Mouse (Mus musculus) right cerebral cortex, adult 2 months (tissue): ENCODE data around the gene Slc52a3.

Experiments
- DNase-seq, 2 experiments: peaks; one replicate each; pipeline ENCODE4 v3.0.0; 2021 to 2022; ENCODE audit warnings: low spot score in 2 of 2

The Slc52a3 gene

DNA sequence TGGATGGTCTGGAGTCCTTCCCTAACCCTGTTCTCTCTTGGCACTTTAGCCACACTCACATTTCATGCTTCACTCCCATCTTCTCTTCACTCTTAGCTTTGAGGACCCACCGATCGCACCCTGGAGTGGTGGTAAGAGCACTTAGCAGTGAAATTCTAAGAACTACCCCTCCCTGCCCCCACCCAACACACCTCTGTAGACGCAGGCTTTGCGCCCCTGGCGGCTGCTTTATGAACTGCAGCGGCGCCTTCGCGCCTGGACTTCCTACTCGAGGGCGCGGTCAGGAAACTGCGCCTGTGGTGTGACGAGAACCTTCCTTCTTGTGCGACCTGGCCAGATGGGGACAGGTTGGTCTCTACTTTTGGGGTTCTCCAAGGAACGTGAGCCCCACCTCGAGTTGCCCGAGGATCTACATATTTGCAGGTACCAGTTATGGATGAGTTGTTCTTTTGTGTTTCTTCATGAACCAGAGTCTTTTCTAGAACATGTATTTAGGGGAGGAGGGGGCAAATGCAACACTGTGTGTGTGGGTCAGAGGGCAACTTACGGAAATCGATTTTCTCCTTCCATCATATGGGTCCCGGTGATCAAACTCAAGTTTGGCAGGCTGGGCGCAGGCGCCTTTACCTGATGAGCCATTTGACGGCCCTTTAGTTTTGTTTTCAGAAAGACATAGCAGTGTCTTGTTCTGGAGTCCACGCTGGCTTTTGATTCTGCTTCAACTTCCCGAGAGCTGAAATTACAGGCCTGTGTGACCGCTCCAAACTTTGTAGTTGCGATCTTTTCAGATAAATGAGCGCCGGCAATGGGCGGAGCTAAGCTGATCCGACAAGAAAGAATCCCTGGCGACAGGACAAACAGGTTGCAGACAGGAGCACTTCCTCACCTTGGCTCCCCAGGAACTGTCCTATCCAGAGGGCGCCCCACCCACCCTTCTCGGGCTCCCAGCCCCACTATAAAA, at the start of gene Slc52a3:
TSS of gene Slc52a3 (plus strand) at position 283 of the 961 bp plus-strand sequence.
- peak; percentile 87 to 89 for DNase-seq

DNA sequence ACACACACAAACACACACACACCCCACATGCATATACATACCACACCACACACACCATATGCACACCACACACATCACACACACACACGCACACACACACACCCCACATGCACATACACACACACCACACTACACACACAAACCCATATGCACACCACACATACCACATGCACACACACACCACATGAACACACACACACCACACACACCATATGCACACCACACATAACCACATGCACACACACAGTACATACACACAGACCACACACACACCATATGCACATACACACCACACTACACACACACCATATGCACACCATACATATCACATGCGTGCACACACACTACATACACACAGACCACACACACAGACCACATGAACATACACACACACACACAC, 48.7 kb upstream of the Slc52a3 start:
- DNase-seq, result no peak

DNA sequence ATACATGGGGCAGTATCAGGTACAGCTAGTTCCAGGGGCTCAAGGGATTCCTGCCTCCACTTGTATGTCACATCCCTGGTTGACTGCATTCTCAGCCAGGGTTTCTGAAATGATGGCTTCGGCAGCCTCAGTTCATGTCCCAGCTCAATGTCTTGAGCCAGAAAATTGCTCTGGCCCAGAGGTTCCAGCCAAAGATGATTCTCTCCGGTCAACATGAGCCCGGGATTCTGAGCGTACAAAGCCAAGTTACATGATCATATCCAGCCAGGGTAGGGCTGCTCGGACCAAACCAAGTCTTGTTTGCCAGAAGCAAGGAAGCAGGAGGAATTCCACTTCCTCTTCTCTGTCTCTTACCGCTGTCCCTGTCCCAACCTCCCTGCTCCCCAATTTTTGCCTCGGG, 48.0 kb upstream of the Slc52a3 start:
- no peak for DNase-seq

DNA sequence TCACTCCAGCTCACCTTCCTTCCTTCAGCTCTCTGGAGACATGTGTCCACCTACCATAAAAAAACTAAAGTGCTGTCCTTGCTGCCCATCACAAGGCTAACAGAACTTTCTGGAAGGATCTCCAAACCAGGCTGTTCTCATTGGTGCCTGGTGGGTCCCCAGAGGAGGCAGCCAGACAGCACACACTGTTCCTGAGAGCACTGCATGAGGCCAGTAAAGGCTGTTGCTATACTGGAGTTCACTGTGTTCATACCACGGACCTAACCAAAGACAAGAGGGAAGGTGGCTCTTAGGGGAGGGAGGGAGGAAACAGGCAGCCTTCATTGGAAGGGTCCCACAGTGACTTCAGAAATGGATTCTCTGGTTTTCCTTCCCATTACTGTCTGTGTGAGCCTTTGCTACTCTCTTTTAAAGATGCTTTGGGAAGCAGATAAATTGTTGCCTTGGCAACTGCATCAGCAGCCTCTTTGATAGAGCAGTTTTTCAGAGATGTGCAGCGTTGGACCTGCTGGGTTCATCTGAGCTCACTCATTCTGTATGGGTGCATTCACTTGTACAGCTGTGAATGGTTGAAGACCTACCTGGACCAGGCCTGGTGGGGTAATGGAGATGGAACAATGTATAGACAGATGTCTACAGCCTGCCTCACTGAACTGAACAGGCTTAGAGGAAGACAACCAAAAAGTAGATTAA, 47.1 kb upstream of the Slc52a3 start:
- DNase-seq, result peak in 1 of 2 experiments; percentile 40

DNA sequence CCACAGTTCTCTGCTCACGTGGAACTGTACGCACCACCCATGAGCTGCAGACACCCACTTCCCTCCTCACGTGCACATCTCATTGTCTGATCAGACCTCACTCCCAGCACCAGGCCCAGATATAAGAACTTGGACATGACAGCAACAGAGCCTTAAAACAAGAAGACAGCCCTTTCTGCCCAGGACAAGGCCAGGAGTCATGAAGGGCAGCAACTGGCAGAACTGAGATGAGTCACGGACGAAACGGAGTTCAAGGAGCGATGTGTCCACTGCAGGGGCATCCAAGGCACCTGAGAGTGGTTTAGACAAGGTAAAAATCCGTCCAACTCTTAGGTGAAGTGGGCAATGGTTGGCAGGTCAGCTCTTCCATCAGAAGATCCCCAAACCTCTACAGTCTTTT, 42.6 kb upstream of the Slc52a3 start:
- no peak for DNase-seq

DNA sequence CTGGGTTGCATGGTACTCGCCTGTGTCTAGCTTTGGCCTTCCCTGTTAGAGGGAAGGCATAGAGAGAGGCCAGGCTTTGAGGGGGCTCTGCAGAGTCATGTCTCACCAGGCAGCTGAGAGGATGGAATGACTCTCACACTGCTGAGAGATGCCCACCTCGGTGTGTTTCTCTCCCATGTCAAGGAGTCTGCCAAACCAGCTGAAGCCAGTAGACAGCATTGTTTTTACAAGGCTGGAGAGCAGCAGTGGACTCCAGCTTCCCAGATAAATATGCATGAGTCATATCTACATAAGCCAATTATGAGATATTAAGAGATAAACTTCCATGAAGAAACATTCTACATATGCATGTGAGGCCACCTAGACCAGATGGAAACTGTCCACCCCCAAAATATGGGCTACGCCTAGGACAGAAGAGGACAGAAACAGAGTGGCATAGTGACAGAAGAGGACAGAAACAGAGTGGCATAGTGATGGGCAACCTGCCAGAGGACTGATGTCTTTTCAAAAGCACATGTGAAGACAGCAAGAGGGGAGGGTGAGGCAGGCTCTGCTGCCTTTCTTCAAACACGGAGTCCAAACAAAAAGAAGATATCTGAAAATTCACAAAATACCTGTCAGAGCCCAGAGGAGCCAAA, 39.7 kb upstream of the Slc52a3 start:
- no peak for DNase-seq

DNA sequence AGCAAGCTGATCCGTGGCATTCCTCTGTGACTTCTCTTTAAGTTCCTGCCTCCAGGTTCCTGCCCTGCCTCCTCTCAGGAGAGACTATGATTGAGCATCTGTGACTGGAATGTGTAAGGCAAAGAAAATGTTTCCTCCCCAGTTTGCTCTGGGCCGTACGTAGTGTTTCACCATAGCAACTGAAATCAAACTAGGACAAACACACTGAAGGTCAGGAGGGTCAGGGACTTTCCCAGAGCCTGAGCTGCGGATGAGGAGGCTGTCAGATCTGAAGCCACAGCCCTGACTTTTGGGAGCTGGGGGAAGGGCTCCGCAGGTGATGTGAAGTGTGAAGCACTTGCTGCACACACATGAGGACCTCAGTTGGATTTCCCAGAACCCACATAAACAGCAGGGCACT, 37.0 kb upstream of the Slc52a3 start:
- no peak for DNase-seq

DNA sequence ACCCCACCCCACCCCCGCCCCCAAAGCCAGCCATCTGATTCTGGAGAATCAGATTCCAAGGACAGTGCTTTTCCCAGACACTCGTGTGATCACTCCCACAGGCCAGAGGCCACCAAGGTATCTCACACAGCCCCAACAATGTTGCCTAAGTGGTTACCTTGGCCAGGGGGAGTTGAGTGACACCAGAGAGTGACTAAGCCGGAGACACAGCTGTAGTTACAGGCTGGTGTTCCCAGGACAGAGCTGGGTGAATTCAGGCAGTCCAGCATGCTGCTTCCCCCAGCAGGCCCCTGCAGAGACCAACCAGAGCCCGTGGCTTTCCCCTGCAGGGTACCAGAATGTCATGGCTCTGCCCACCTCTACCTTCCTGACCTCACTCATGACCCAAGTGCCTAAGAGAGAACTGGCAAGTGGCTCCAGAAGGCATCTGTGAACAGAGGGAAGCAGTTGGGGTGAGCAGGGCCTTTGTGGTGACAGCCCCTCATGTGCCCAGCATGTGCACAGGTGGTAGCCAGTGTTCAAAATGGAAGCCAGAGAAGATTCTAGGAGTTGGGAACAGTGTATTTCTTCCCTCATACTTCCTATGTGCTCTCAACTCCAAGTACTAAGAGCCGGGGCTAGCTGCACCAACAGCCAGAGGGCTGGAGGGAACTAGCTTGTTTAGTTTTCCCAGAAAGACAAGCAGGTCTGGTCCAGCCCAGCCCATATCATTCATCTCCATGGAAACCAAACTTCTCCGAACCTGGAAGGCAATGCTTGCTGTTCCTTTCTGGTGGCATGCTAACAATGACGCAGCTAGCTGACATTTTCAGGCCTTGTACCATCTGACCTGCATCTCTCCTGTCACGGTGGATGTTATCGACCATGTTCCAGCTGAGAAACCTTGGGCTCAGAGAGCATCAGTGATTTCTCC, 34.8 kb upstream of the Slc52a3 start:
- no peak for DNase-seq

DNA sequence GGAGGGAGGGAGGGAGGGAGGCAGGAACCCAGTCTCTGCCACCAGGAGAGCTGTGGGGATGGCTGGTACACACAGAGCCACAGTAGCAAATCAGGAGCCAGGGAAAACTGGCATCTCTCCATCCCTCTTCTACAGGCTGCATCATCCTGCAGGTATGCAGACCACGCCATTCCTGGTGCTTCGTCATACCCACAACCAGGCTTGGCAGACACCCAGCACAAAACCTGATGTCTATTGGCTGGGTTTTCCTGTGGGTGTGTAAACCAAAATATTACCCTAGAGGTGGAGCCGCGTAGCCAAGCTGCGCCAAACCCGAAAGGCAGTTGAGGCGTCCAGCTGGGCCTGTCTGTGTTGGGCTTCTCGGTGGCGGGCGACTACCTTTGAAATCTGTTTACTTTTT, 33.8 kb upstream of the Slc52a3 start:
- peak; percentile 86 to 91 for DNase-seq

DNA sequence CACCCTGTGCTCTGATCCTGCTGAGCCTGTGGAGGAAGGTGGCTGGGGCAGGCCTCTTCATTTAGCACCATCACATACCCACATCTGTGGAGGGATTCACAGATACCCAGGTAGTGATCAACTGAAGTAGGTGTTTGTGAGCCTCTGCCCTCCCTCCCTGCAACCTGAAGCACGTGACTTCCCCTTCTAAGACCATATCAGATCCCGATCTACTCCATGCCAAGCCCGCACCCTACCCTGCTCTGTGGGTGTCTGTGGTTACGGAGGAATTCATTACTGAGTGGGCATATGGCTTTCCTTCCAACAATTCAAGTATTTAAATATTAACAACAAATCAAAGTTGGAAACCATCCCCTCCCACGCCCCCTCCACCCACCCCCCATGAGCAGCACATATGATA, 33.0 kb upstream of the Slc52a3 start:
- DNase-seq, result no peak

DNA sequence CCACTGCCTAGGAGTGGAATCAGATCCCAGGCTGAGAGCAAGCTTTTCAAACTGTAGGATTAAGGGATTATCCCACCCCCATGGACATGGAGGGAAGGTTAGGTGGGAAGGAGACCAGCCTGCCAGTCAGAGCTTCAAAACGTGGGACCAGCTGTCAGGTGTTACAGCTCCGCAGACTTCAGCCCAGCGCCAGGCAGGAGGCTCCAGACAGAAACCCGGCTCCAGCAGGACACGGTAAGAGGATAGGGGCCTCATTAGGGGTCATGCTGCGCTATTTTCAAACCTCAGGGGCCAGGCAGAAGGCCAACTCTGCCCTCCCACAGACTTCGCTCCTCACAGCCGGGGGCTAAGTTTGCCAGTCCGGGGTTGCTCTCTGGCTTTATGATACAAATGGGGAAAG, 32.3 kb upstream of the Slc52a3 start:
- DNase-seq, result no peak

DNA sequence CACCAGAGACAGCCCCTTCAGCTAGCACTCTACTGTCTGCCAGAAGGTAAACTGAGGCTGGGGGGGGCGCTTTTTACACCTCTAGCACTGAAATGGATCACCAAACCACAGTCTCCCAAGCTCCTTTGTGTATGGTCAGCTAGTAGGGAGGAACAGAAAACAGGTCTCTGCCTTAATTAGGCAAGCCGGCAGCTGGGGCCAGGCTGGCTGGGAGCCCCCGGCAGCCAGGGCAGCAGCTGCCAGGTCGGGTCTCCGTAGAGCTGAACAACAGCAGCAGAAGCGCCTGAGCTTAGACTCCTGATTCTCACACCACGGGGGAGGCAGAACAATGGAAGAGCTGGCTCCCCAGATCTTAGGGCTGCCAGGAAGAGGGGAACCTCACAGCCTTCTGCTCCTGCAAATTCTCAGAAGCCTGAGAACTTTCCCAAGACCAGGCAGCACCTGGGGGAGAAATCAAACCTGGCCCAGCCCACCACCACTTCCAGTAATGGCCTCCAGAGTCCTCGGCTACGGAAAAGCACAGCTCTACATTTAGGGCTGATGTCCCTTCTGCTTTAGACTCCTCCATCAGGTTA, 29.0 kb upstream of the Slc52a3 start:
- no peak for DNase-seq

DNA sequence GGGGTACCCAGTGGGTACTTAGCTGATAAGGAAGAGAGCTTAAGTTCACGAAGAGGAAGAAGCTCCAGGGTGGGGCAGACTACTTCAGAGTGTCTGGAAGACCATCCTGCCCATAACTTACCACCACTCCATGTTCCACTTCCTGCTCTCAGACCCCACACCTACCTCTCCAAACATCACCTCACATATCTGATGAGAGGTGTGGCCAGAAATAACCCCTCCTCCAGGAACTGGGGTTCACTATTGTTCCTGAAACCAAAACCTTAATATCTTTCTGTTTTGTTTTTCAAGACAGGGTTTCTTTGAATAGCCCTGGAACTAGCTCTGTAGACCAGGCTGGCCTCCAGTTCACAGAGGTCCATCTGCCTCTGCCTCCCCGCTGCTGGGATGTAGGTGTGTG, 28.5 kb upstream of the Slc52a3 start:
- DNase-seq, result no peak

DNA sequence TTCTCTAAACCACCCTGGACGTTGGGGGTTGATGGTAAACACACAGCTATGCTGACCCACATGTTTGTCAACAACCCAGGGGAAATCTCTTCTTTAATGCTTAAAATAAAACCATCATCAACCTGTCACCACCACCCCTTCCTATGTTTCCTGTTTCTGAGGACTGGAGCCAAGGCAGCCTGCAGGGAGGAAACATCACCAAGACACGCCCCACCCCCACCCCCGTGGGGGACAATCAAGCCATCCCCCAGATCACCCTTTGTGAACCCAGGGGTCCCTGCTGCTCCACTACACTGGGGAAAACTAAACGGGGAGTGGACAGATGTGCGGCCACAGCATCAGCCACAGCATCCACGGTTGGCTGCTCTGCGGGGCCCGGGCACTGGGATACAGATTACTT, 27.9 kb upstream of the Slc52a3 start:
- DNase-seq, result no peak

DNA sequence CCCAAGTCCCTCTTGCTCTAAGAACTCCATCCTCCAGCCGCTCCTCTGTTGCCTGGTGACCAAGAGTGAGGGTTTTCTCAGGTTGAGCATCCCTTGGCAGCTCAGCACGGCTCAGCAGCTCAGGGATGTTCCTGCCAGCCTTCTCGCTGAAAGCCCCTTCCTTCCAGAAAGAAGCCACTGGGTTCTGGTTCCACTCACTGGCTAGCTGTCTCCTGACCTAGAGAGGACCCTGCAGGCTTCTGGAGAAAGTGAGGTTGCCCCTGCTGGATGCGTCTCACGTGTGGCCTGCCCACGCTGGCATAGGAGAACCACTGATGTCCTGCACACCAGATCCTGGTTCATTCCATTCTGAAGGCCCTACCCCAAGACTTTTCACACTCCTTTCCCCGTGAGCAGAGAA, 27.3 kb upstream of the Slc52a3 start:
- DNase-seq, result no peak

DNA sequence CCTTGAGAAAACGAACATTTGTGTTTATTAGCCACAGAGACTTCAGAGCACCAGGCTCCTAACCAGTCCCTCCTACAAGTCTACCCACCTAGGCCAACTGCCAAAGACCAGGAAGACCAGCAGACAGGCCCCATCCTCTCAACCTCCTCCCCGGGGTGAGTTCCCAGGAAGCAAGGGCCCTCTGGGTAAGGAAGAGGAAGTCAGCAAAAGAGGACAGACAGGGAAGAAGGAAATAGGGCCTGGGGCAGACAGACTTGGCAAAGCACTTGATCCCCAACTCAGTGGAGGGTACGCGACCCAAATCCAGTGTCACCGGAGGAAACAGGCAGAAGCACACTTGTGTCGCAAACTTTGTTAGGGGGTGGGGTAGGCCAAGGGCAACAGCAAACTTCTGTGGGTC, 26.9 kb upstream of the Slc52a3 start:
- DNase-seq, result no peak

DNA sequence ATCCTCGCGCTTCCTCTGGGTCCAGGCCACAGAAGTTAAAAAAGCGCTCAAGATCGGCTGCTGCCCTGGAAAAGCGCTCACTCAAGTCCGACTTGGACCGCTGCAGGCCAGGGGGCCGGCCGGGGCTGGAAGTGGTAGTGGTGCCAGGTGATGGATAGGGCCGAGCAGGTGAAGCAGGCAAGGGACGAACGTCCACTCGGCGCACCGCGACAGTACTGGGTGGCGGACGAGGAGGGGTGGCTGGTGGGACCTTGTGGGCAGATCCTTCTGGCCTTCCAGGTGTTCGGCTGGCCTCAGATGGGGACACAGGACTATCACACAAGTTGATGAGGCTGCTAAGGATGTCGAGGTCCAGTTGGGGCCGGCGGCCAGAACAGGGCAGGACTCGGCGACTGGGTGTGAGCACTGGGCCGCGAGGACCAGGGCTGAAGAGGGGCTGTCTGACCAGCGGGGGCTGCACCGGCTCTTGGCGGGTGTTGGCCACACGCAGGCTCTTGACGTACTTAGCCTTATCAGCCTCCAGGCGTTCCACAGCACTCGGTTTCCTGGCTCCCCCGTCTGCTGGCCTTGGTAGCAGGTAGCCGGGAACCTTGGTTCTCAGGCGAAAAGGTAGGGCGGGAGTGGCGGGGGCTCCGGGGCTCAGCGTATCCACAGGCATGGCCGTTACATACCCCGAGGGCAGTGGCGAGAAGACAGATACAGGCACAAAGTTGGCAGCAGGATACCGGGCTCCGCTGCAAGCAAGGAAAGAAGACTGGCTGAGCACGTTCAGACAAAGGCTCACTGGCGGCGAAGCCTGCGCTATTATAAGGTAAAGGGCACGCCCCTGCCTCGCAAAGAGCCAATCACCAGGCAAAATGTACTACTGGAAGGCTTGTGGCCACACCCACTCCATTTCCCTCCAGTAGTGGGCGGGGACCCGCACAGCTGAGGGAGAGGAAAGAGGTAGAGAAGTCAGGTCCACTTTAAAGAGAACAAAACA, 25.8 kb upstream of the Slc52a3 start:
- DNase-seq, result peak; percentile 74 to 75

DNA sequence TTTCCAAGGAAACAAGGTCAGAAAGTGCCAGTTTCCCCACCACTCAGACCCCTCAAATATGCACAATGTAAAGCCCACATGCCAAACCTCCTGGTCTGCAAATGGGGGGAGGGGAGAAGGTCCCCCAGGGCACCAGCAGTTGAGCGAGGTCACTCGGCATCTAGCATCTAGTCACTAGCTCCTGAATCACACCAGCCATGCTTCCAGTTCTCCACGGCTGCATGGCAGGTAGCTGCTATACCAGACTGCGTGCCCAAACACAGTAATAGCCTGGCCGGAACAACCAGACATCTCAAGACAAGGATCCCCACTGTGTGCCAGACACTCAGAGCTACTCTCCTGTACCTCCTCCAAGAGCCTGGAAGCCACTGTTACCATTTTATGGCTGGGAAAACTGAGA, 24.6 kb upstream of the Slc52a3 start:
- DNase-seq, result no peak

DNA sequence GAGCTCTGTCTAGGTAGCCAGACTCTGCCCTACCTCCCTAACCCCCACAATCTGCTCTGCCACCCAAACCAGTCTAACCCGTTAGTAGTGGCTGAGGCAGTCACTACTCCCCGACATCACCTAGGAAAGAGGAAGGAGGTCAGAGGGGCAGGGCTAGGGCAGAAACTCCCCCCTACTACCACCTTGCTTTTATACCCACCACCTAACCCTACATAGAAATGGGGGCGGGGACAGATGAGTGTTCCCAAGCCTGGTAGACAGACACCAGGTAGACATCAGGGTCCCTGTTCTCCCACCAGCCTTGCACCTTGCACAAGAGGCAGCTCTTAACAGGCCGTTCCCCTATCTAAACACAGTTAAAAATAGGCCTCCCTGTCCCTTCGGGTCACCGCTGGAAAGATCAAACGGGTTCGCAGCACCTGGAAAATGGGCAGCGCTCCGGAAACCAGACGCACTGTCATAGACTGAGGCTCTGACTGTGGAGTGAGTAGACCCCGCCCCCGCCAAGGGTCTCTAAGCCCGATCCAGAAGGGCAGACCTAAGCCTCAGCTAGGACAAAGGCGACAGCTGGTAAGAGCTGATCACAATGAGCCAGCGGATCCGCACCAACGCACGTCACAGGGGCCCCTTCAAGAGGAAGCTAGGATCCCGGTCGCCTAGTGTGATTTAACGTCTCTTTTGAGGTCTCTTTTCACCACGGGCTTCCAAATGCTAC, 23.3 kb upstream of the Slc52a3 start:
- DNase-seq, result no peak
